Mouse (Mus musculus): Measurements from ENCODE around the gene Trim39. TPM values are rescaled to one million over a fixed set of nuclear protein-coding genes. Genes with fewer than 3 reads are reported as not detected.

Trim39 gene
- polyA plus RNA-seq (2014; fragmentation: Illumina TruSeq; extraction: RNeasy Lipid Tissue Mini Kit (QIAGEN cat#74804); ENCODE audit: low read depth, low replicate concordance), result 45.3 TPM

DNA sequence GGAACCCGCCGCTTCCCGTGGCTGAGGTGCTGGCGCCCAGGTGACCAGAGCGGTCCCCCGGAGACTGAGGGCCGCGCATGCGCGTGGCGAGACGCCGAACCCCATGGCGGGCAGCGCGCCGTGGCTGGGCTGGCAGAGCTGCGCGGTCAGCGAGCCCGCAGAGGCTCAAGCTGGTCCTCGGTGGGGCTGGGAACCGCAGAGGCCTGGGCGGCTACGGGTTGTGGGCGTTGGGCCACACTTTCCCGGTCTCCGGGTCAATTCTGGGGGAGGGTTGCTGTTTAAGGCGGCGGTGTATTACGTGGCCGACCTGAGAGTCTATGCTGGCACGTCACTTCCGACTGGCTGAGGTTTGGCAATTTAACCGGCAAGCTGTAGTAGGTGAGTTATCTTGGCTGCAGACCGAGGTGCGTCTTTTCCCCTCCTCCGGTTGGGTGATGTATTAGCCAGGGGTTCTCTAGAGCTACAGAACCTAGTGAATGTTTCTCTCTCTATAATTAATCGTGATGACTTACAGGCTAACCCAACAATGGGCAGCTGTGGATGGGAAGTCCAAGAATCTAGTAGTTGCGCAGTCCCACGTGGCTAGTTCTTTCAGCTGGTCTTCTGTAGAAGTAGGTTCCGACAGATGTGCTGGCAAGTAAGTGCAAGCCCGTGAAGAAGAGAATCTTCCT is at the start of gene Trim39:
Trim39 (minus strand) TSS at position 662 of the 671 bp plus-strand sequence.

DNA sequence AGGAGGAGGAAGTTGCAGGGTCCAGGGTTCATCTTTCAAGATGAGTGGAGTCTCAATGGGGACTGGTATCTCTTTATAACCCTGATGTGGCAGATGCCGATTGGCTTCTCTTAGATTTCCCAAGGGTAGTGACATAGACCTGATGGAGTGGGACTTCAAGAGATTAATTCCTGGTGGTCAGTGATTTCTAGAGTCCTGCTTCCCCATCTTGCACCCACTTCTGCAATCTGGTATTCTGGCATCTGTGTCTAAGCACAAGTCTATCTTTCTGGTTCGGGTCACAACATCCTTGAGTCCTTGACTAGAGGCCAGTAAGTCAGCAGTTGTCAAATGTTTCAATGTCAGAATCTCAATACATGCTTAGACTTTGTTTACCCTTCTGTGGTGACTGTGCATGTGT is 14.3 kb upstream of the Trim39 start, which contains the start of gene H2-M10.2:
H2-M10.2 (minus strand) TSS at position 101 of the 400 bp plus-strand sequence.

DNA sequence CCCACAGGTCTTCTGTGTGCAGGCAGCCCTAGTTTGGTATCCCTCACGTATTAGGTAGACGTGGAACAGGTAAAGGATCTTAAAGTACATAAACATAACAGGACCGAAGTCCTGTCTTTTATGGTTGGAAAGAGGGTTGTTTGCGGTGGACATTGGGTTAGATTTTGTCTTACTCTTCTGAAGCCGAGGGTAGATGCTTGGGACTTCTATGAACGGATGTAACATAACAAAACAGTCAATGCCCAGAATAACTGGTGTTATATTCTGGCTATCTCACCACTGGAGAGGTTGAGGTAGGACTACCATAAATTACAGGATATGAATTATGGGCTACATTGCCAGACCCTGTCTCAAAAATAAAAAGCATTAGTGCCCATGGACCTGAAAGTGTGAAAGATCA is 14.1 kb downstream of the Trim39 start, which contains the start of gene Rpp21:
Rpp21 (minus strand) TSS at position 101 of the 400 bp plus-strand sequence.

Other genes with a start within 250 kb of the Trim39 start
- gene H2-T23, start 239.4 kb downstream of the Trim39 start, polyA plus RNA-seq (2014; fragmentation: Illumina TruSeq; extraction: RNeasy Lipid Tissue Mini Kit (QIAGEN cat#74804); ENCODE audit: low read depth, low replicate concordance), result 0.38 TPM
- 0.71 TPM for gene H2-T22, start 229.5 kb downstream of the Trim39 start, polyA plus RNA-seq (2014; fragmentation: Illumina TruSeq; extraction: RNeasy Lipid Tissue Mini Kit (QIAGEN cat#74804); ENCODE audit: low read depth, low replicate concordance)
- not detected for gene Gm6034, start 229.3 kb downstream of the Trim39 start, polyA plus RNA-seq (2014; fragmentation: Illumina TruSeq; extraction: RNeasy Lipid Tissue Mini Kit (QIAGEN cat#74804); ENCODE audit: low read depth, low replicate concordance)
- not detected for gene Gm11127, start 213.9 kb downstream of the Trim39 start, polyA plus RNA-seq (2014; fragmentation: Illumina TruSeq; extraction: RNeasy Lipid Tissue Mini Kit (QIAGEN cat#74804); ENCODE audit: low read depth, low replicate concordance)
- not detected for gene Gm19684, start 150.6 kb downstream of the Trim39 start, polyA plus RNA-seq (2014; fragmentation: Illumina TruSeq; extraction: RNeasy Lipid Tissue Mini Kit (QIAGEN cat#74804); ENCODE audit: low read depth, low replicate concordance)
- gene Gm7030, start 142.8 kb downstream of the Trim39 start, polyA plus RNA-seq (2014; fragmentation: Illumina TruSeq; extraction: RNeasy Lipid Tissue Mini Kit (QIAGEN cat#74804); ENCODE audit: low read depth, low replicate concordance), result not detected
- gene Gm8909, start 103.7 kb downstream of the Trim39 start, polyA plus RNA-seq (2014; fragmentation: Illumina TruSeq; extraction: RNeasy Lipid Tissue Mini Kit (QIAGEN cat#74804); ENCODE audit: low read depth, low replicate concordance), result not detected
- not detected for gene H2-T3, start 82.0 kb downstream of the Trim39 start, polyA plus RNA-seq (2014; fragmentation: Illumina TruSeq; extraction: RNeasy Lipid Tissue Mini Kit (QIAGEN cat#74804); ENCODE audit: low read depth, low replicate concordance)
- gene Rpp21, start 14.2 kb downstream of the Trim39 start, polyA plus RNA-seq (2014; fragmentation: Illumina TruSeq; extraction: RNeasy Lipid Tissue Mini Kit (QIAGEN cat#74804); ENCODE audit: low read depth, low replicate concordance), result 6.4 TPM
- gene H2-M10.2, start 14.2 kb upstream of the Trim39 start, polyA plus RNA-seq (2014; fragmentation: Illumina TruSeq; extraction: RNeasy Lipid Tissue Mini Kit (QIAGEN cat#74804); ENCODE audit: low read depth, low replicate concordance), result not detected
- gene H2-M10.1, start 53.9 kb upstream of the Trim39 start, polyA plus RNA-seq (2014; fragmentation: Illumina TruSeq; extraction: RNeasy Lipid Tissue Mini Kit (QIAGEN cat#74804); ENCODE audit: low read depth, low replicate concordance), result not detected
- not detected for gene H2-M10.3, start 96.2 kb upstream of the Trim39 start, polyA plus RNA-seq (2014; fragmentation: Illumina TruSeq; extraction: RNeasy Lipid Tissue Mini Kit (QIAGEN cat#74804); ENCODE audit: low read depth, low replicate concordance)
- gene H2-M10.4, start 190.1 kb upstream of the Trim39 start, polyA plus RNA-seq (2014; fragmentation: Illumina TruSeq; extraction: RNeasy Lipid Tissue Mini Kit (QIAGEN cat#74804); ENCODE audit: low read depth, low replicate concordance), result not detected

All from testis, adult 10 weeks (tissue).